Mouse (Mus musculus) cerebellum, adult 2 months (tissue): ENCODE data around the gene Pced1b.

Experiments used
- CTCF ChIP-seq: fragments of 200-500 bp; IDR thresholded peaks from 2 replicates; pipeline ENCODE4 v1.5.1; 2011; ENCODE audit warnings: low read depth, mild to moderate bottlenecking, control low read depth, low read length, moderate library complexity, borderline replicate concordance; ENCODE audit not compliant: insufficient read depth
- POLR2A ChIP-seq: fragments of 200-500 bp; IDR thresholded peaks from 2 replicates; pipeline ENCODE4 v1.6.1; 2011; ENCODE audit warnings: low read length, control low read depth, borderline replicate concordance; ENCODE audit not compliant: insufficient read depth

GRCm38 (mm10) chr15:97390778-97391177 lies 143.9 kb downstream of the Pced1b start:
- TF ChIP-seq POLR2A (no peak), CTCF (no peak)
